Mouse (Mus musculus) embryonic fibroblast, embryonic 13.5 days (primary cell): ENCODE data around the gene Cpn2.

Experiments used
- CTCF ChIP-seq: IDR thresholded peaks from 2 replicates; pipeline ENCODE4 v1.5.1; 2011; ENCODE audit warnings: mild to moderate bottlenecking, control low read depth, low read length, moderate library complexity, borderline replicate concordance; ENCODE audit not compliant: insufficient read depth
- POLR2A ChIP-seq: IDR thresholded peaks from 2 replicates; pipeline ENCODE4 v1.6.1; 2011; ENCODE audit warnings: low read depth, mild to moderate bottlenecking, control low read depth, low read length, moderate library complexity

GRCm38 (mm10) chr16:30227352-30227751 lies 39.9 kb downstream of the Cpn2 start:
- no peak for TF ChIP-seq CTCF
- no peak for TF ChIP-seq POLR2A
